Mouse (Mus musculus): ENCODE results near the gene Slc2a2.

- TF ChIP-seq CTCF (IDR thresholded peaks at IDR 0.05; ENCODE audit: control insufficient read depth, insufficient read depth, low read length) (no peak), POLR2A (IDR thresholded peaks at IDR 0.05; ENCODE audit: borderline replicate concordance, control insufficient read depth, low read depth, low read length) (no peak)
Measured at GRCm38 (mm10) chr3:28748151-28748550, 50.4 kb downstream of the Slc2a2 start.
